Mouse (Mus musculus) hindbrain, embryonic 13.5 days (tissue): ENCODE data around the gene Rapsn. TPM values are rescaled to one million over a fixed set of nuclear protein-coding genes. Genes with fewer than 3 reads are reported as not detected.

Source experiments
- ATAC-seq: fragments of 200-750 bp; cut with Nextera tagmentation; 2 replicates; pipeline ENCODE4 v1.8.0; 2017; ENCODE audit warnings: moderate TSS enrichment; ENCODE audit not compliant: low FRiP score
- H3K27ac ChIP-seq: fragments of 300-500 bp; sonication (generic); 2 replicates; pipeline ENCODE4 v1.5.1; 2015; ENCODE audit warnings: inconsistent platforms, mild to moderate bottlenecking, moderate library complexity
- H3K27me3 ChIP-seq: fragments of 300-500 bp; sonication (generic); 2 replicates; pipeline ENCODE4 v1.6.1; 2015; ENCODE audit warnings: mild to moderate bottlenecking, inconsistent platforms
- H3K36me3 ChIP-seq: fragments of 300-500 bp; sonication (generic); 2 replicates; pipeline ENCODE4 v1.6.1; 2015; ENCODE audit warnings: mild to moderate bottlenecking, inconsistent platforms
- H3K4me1 ChIP-seq: fragments of 300-500 bp; sonication (generic); replicated peaks from 2 replicates; pipeline ENCODE4 v1.6.1; 2015; ENCODE audit warnings: inconsistent platforms
- H3K4me2 ChIP-seq: fragments of 300-500 bp; sonication (generic); 2 replicates; pipeline ENCODE4 v1.6.1; 2015; ENCODE audit warnings: inconsistent platforms, mild to moderate bottlenecking, moderate library complexity
- H3K4me3 ChIP-seq: fragments of 300-500 bp; sonication (generic); 2 replicates; pipeline ENCODE4 v1.5.1; 2015; ENCODE audit warnings: mild to moderate bottlenecking, inconsistent platforms
- H3K9ac ChIP-seq: fragments of 300-500 bp; sonication (generic); 2 replicates; pipeline ENCODE4 v1.6.1; 2015; ENCODE audit warnings: mild to moderate bottlenecking, inconsistent platforms
- H3K9me3 ChIP-seq: fragments of 300-500 bp; sonication (generic); 2 replicates; pipeline ENCODE4 v1.6.1; 2016; ENCODE audit warnings: inconsistent platforms
- WGBS: fragments of 180-500 bp; shearing (Covaris S2); methylation state at CpG from one replicate; pipeline ENCODE4 v1.1.7; 2015; 5-methylcytosine and 5-hydroxymethylcytosine counted together
- polyA plus RNA-seq: library from polyadenylated mRNA; unstranded; fragments of >200 nt; fragmentation: Nextera tagmentation; extraction: Ambion mirVana; gene quantifications from 2 replicates; pipeline ENCODE4 v1.2.1, GENCODE M21; 2015

Rapsn gene
- polyA plus RNA-seq, 1 experiment from 2014 or later = 0.99 TPM

GRCm38 (mm10) chr2:91085494-91086391 lies 50.3 kb downstream of the Rapsn start:
- WGBS = 86% methylated on average over 14 of the region's 14 CpGs
- Histone ChIP-seq H3K4me3 (no peak overlapping the region), H3K4me2 (no peak overlapping the region), H3K27me3 (no peaks in the 10 kb centered on the region), H3K36me3 (no peaks in the 10 kb centered on the region), H3K4me1 (no peaks in the 10 kb centered on the region), H3K9ac (no peak overlapping the region; the same call in 1 of the 2 replicates), H3K27ac (no peak overlapping the region), H3K9me3 (no peaks in the 10 kb centered on the region)
- no peak for ATAC-seq

- no peak overlapping the region; the same call in 1 of the 2 replicates for H3K9ac ChIP-seq
- H3K36me3 ChIP-seq = no peaks in the 10 kb centered on the region
- no peaks in the 10 kb centered on the region for H3K9me3 ChIP-seq
- H3K4me1 ChIP-seq = no peaks in the 10 kb centered on the region
- H3K27me3 ChIP-seq = no peaks in the 10 kb centered on the region
- no peak overlapping the region for H3K4me3 ChIP-seq
- WGBS = 57% methylated on average over 9 of the region's 9 CpGs
- no peak overlapping the region for H3K27ac ChIP-seq
- H3K4me2 ChIP-seq = no peak overlapping the region
- ATAC-seq = no peak
Observed at GRCm38 (mm10) chr2:91086392-91087237, 51.2 kb downstream of the Rapsn start.

- Histone ChIP-seq H3K4me2 (no peak overlapping the region), H3K4me3 (no peak overlapping the region), H3K9me3 (no peaks in the 10 kb centered on the region), H3K36me3 (no peaks in the 10 kb centered on the region), H3K27ac (no peak overlapping the region), H3K9ac (no peak overlapping the region), H3K27me3 (no peaks in the 10 kb centered on the region), H3K4me1 (no peaks in the 10 kb centered on the region)
- no peak for ATAC-seq
- 85% methylated on average over 9 of the region's 9 CpGs for WGBS
Observed at GRCm38 (mm10) chr2:91087453-91087852, 52.0 kb downstream of the Rapsn start.

DNA sequence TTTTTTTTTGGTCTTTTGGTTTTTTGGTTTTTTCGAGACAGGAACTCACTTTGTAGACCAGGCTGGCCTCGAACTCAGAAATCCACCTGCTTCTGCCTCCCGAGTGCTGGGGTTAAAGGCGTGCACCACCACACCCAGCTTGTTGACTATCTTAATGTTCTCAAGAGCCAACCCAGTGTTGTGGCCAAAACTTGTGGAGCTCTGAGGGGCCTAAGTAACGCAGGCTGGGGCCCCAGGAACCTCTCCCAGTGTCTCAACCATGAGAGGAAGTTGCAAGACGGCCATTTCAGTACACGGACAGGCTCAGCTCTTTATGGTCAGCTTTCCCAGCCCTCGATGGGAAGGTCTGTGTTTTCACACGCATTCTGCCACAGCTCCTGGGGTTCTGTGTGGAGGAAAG lies 53.6 kb downstream of the Rapsn start:
- H3K4me3 ChIP-seq = no peak overlapping the region
- ATAC-seq = no peak
- no peaks in the 10 kb centered on the region for H3K36me3 ChIP-seq
- H3K4me2 ChIP-seq = no peak overlapping the region
- H3K27ac ChIP-seq = no peak overlapping the region
- H3K27me3 ChIP-seq = no peaks in the 10 kb centered on the region
- H3K9me3 ChIP-seq = no peaks in the 10 kb centered on the region
- H3K4me1 ChIP-seq = no peaks in the 10 kb centered on the region
- no peak overlapping the region for H3K9ac ChIP-seq
- WGBS = 77% methylated on average over 9 of the region's 9 CpGs

DNA sequence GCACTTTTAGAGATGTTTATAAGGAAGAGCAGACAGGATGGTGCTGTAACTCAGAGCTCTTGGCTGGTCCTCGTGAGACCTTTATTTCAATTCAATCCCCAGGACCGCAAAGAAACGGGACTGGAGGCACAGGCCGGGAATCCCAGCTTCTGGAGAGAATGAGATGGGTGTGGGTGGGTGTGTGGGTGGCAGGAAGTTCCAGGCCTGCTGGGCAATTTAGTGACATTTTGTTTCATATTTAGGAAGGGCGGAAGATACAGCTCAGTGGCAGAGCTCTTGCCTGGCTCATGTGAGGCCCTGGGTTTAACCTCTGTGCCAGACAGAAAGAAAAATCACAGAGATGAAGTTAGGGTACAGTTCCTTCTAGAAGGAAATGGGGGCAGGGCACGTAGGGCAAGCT lies 54.8 kb downstream of the Rapsn start:
- no peaks in the 10 kb centered on the region for H3K4me1 ChIP-seq
- H3K9ac ChIP-seq = no peak overlapping the region
- H3K9me3 ChIP-seq = no peaks in the 10 kb centered on the region
- no peak overlapping the region for H3K4me2 ChIP-seq
- H3K4me3 ChIP-seq = no peak overlapping the region
- ATAC-seq = no peak
- no peak overlapping the region for H3K27ac ChIP-seq
- no peaks in the 10 kb centered on the region for H3K27me3 ChIP-seq
- 80% methylated on average over 6 of the region's 6 CpGs for WGBS
- H3K36me3 ChIP-seq = no peaks in the 10 kb centered on the region

DNA sequence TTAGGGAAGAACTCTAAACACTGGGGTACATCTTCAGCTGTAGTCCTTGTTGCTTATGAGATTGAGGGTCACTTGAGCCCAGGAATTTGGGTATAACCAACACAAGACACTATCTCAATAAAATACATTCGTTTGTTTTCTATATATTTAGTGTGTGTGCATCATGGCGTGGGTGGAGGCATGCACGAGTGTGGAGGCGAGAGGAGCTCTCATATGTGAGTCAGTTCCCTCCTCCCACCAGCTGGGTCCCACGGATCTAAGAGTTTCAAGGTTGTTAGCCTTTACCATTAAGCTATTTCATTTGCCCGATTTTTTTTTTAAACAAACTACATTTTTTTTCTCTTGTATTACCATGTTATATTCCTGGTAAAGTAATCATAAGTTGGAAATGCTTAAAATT lies 55.4 kb downstream of the Rapsn start:
- H3K9ac ChIP-seq = no peak overlapping the region
- H3K4me3 ChIP-seq = no peak overlapping the region
- ATAC-seq = no peak
- no peak overlapping the region for H3K4me2 ChIP-seq
- WGBS = 74% methylated on average over 6 of the region's 6 CpGs
- no peaks in the 10 kb centered on the region for H3K9me3 ChIP-seq
- no peaks in the 10 kb centered on the region for H3K4me1 ChIP-seq
- H3K27ac ChIP-seq = no peak overlapping the region
- no peaks in the 10 kb centered on the region for H3K36me3 ChIP-seq
- H3K27me3 ChIP-seq = no peaks in the 10 kb centered on the region

Other genes with a start within 250 kb of the Rapsn start
- 258 and 261 TPM in 2 replicates for gene Mtch2, start 188.5 kb upstream of the Rapsn start, polyA plus RNA-seq
- 31.2 and 46.2 TPM in 2 replicates for gene C1qtnf4, start 149.8 kb upstream of the Rapsn start, polyA plus RNA-seq
- 56.2 and 61.6 TPM in 2 replicates for gene Kbtbd4, start 130.9 kb upstream of the Rapsn start, polyA plus RNA-seq
- gene Ndufs3, start 130.8 kb upstream of the Rapsn start, polyA plus RNA-seq = 212 and 215 TPM in 2 replicates
- gene Celf1, start 95.2 kb upstream of the Rapsn start, polyA plus RNA-seq = 108 and 121 TPM in 2 replicates
- 238 and 241 TPM in 2 replicates for gene Psmc3, start 18.4 kb downstream of the Rapsn start, polyA plus RNA-seq
- gene Slc39a13, start 34.8 kb downstream of the Rapsn start, polyA plus RNA-seq = 28.1 and 29.4 TPM in 2 replicates
- gene Spi1, start 46.8 kb downstream of the Rapsn start, polyA plus RNA-seq = 3.5 and 3.9 TPM in 2 replicates
- gene Mybpc3, start 82.5 kb downstream of the Rapsn start, polyA plus RNA-seq = 0.23 and 0.58 TPM in 2 replicates
- gene Madd, start 148.2 kb downstream of the Rapsn start, polyA plus RNA-seq = 56.7 and 59.2 TPM in 2 replicates
- gene Nr1h3, start 167.2 kb downstream of the Rapsn start, polyA plus RNA-seq = 1.7 and 1.8 TPM in 2 replicates
- gene Acp2, start 167.3 kb downstream of the Rapsn start, polyA plus RNA-seq = 38.0 and 41.3 TPM in 2 replicates
- gene Ddb2, start 201.4 kb downstream of the Rapsn start, polyA plus RNA-seq = 14.1 and 15.2 TPM in 2 replicates
- 12.8 and 14.5 TPM in 2 replicates for gene Pacsin3, start 220.3 kb downstream of the Rapsn start, polyA plus RNA-seq
- gene Arfgap2, start 229.4 kb downstream of the Rapsn start, polyA plus RNA-seq = 69.4 and 70.4 TPM in 2 replicates